Mouse (Mus musculus): ENCODE results near the gene Lrrc8c. TPM values are rescaled to one million over a fixed set of nuclear protein-coding genes. Genes with fewer than 3 reads are reported as not detected.

Lrrc8c gene
- polyA plus RNA-seq, 1 experiment from 2014 or later, result 14.9 TPM

GRCm38 (mm10) chr5:105586655-105587054 lies 67.5 kb downstream of the Lrrc8c start:
- DNase-seq (ENCODE audit: low spot score) (no peak), ATAC-seq (ENCODE audit: insufficient number of reproducible peaks, low FRiP score, low TSS enrichment, low read depth) (no peak)
- no peaks in the 10 kb centered on the region for H3K27me3 ChIP-seq (ENCODE audit: control insufficient read depth, insufficient read depth, low read length)
- WGBS, result 84% methylated on average over 5 of the region's 5 CpGs
- no peaks in the 10 kb centered on the region for H3K9me3 ChIP-seq (ENCODE audit: control insufficient read depth, low read length)
- no peak overlapping the region for H3K4me2 ChIP-seq (ENCODE audit: low read depth, severe bottlenecking)
- no peaks in the 10 kb centered on the region for H3K4me1 ChIP-seq (ENCODE audit: control insufficient read depth, insufficient read depth, low read length)
- H3K9ac ChIP-seq (ENCODE audit: low read length), result no peak overlapping the region
- no peak overlapping the region for H3K4me3 ChIP-seq (ENCODE audit: low read depth, low read length)
- no peak overlapping the region for H3K27ac ChIP-seq (replicated peaks; ENCODE audit: low read depth, low read length)
- no peaks in the 10 kb centered on the region for H3K36me3 ChIP-seq (ENCODE audit: control insufficient read depth, insufficient read depth, low read length)

DNA sequence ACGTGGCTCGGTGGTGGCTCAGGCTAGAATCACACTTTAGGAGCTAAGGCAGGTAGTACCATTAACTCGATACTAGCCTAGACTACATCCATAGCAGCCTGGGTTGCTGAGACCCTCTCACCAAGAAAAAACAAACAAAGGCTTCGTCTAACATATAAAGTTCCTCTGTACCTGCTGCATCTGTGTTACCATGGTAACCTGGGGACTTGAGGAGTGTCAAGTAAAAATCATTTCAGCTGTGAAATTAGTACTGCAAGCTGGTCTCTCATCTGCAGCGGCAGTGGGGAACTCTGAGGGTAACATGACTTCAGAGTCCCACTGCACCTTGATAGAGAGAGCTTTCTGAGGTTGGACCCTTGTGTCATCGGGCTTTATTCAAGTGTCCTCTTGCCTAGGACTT lies 68.3 kb downstream of the Lrrc8c start:
- no peak for DNase-seq (ENCODE audit: low spot score)
- Histone ChIP-seq H3K9ac (ENCODE audit: low read length) (no peak overlapping the region), H3K27me3 (ENCODE audit: control insufficient read depth, insufficient read depth, low read length) (no peaks in the 10 kb centered on the region), H3K4me2 (ENCODE audit: low read depth, severe bottlenecking) (no peak overlapping the region), H3K27ac (replicated peaks; ENCODE audit: low read depth, low read length) (no peak overlapping the region), H3K36me3 (ENCODE audit: control insufficient read depth, insufficient read depth, low read length) (no peaks in the 10 kb centered on the region), H3K9me3 (ENCODE audit: control insufficient read depth, low read length) (no peaks in the 10 kb centered on the region), H3K4me1 (ENCODE audit: control insufficient read depth, insufficient read depth, low read length) (no peaks in the 10 kb centered on the region), H3K4me3 (ENCODE audit: low read depth, low read length) (no peak overlapping the region)
- WGBS, result 76% methylated on average over 6 of the region's 6 CpGs
- ATAC-seq (ENCODE audit: insufficient number of reproducible peaks, low FRiP score, low TSS enrichment, low read depth), result no peak; the same call in 1 of the 2 replicates

DNA sequence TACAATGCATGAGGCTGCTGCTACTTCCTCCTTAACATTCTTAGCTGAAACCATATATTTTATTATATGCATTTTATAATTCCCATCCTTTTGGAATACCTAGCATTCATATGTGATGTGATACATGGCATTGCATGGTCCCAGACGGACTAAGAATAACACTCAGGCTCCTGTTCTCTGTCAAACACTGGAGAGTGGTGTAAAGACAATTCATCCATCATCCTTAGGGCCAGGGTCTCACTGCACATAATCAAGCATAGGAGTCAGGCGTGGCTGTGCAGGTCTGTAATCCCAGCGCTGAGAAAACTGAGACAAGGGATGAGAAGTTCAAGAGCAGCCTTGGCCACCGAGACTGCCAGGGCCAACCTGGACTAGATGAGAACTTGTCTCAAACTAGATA lies 69.5 kb downstream of the Lrrc8c start:
- 80% methylated on average over 4 of the region's 4 CpGs for WGBS
- H3K4me3 ChIP-seq (ENCODE audit: low read depth, low read length), result no peak overlapping the region
- H3K9ac ChIP-seq (ENCODE audit: low read length), result no peak overlapping the region
- H3K9me3 ChIP-seq (ENCODE audit: control insufficient read depth, low read length), result no peaks in the 10 kb centered on the region
- DNase-seq (ENCODE audit: low spot score) (no peak), ATAC-seq (ENCODE audit: insufficient number of reproducible peaks, low FRiP score, low TSS enrichment, low read depth) (no peak)
- H3K27me3 ChIP-seq (ENCODE audit: control insufficient read depth, insufficient read depth, low read length), result no peaks in the 10 kb centered on the region
- H3K4me1 ChIP-seq (ENCODE audit: control insufficient read depth, insufficient read depth, low read length), result no peaks in the 10 kb centered on the region
- no peak overlapping the region for H3K4me2 ChIP-seq (ENCODE audit: low read depth, severe bottlenecking)
- no peaks in the 10 kb centered on the region for H3K36me3 ChIP-seq (ENCODE audit: control insufficient read depth, insufficient read depth, low read length)
- H3K27ac ChIP-seq (replicated peaks; ENCODE audit: low read depth, low read length), result no peak overlapping the region

- H3K9ac ChIP-seq (ENCODE audit: low read length), result no peak overlapping the region
- no peak for DNase-seq (ENCODE audit: low spot score)
- 87% methylated on average over 3 of the region's 3 CpGs for WGBS
- no peaks in the 10 kb centered on the region for H3K27me3 ChIP-seq (ENCODE audit: control insufficient read depth, insufficient read depth, low read length)
- H3K9me3 ChIP-seq (ENCODE audit: control insufficient read depth, low read length), result no peaks in the 10 kb centered on the region
- no peaks in the 10 kb centered on the region for H3K4me1 ChIP-seq (ENCODE audit: control insufficient read depth, insufficient read depth, low read length)
- H3K36me3 ChIP-seq (ENCODE audit: control insufficient read depth, insufficient read depth, low read length), result no peaks in the 10 kb centered on the region
- ATAC-seq (ENCODE audit: insufficient number of reproducible peaks, low FRiP score, low TSS enrichment, low read depth), result no peak
- no peak overlapping the region for H3K4me3 ChIP-seq (ENCODE audit: low read depth, low read length)
- H3K27ac ChIP-seq (replicated peaks; ENCODE audit: low read depth, low read length), result no peak overlapping the region
- no peak overlapping the region for H3K4me2 ChIP-seq (ENCODE audit: low read depth, severe bottlenecking)
Observed at GRCm38 (mm10) chr5:105589119-105589518, 69.9 kb downstream of the Lrrc8c start.

GRCm38 (mm10) chr5:105592396-105592795 lies 73.2 kb downstream of the Lrrc8c start:
- Histone ChIP-seq H3K4me2 (ENCODE audit: low read depth, severe bottlenecking) (no peak overlapping the region), H3K27me3 (ENCODE audit: control insufficient read depth, insufficient read depth, low read length) (no peaks in the 10 kb centered on the region), H3K4me1 (ENCODE audit: control insufficient read depth, insufficient read depth, low read length) (no peaks in the 10 kb centered on the region), H3K9ac (ENCODE audit: low read length) (no peak overlapping the region), H3K4me3 (ENCODE audit: low read depth, low read length) (no peak overlapping the region), H3K9me3 (ENCODE audit: control insufficient read depth, low read length) (no peaks in the 10 kb centered on the region), H3K36me3 (ENCODE audit: control insufficient read depth, insufficient read depth, low read length) (no peaks in the 10 kb centered on the region; the same call in 1 of the 2 replicates), H3K27ac (replicated peaks; ENCODE audit: low read depth, low read length) (no peak overlapping the region)
- ATAC-seq (ENCODE audit: insufficient number of reproducible peaks, low FRiP score, low TSS enrichment, low read depth) (no peak), DNase-seq (ENCODE audit: low spot score) (no peak)
- 93% methylated on average over 4 of the region's 4 CpGs for WGBS

- H3K27me3 ChIP-seq (ENCODE audit: control insufficient read depth, insufficient read depth, low read length), result no peaks in the 10 kb centered on the region
- H3K36me3 ChIP-seq (ENCODE audit: control insufficient read depth, insufficient read depth, low read length), result no peaks in the 10 kb centered on the region; the same call in 1 of the 2 replicates
- H3K4me1 ChIP-seq (ENCODE audit: control insufficient read depth, insufficient read depth, low read length), result no peaks in the 10 kb centered on the region
- no peak overlapping the region for H3K4me3 ChIP-seq (ENCODE audit: low read depth, low read length)
- no peaks in the 10 kb centered on the region for H3K9me3 ChIP-seq (ENCODE audit: control insufficient read depth, low read length)
- WGBS, result 93% methylated on average over 9 of the region's 9 CpGs
- H3K27ac ChIP-seq (replicated peaks; ENCODE audit: low read depth, low read length), result no peak overlapping the region
- no peak overlapping the region for H3K4me2 ChIP-seq (ENCODE audit: low read depth, severe bottlenecking)
- no peak for DNase-seq (ENCODE audit: low spot score)
- ATAC-seq (ENCODE audit: insufficient number of reproducible peaks, low FRiP score, low TSS enrichment, low read depth), result no peak
- H3K9ac ChIP-seq (ENCODE audit: low read length), result no peak overlapping the region
Observed at GRCm38 (mm10) chr5:105593630-105594029, 74.4 kb downstream of the Lrrc8c start.

- DNase-seq (ENCODE audit: low spot score), result no peak
Observed at GRCm38 (mm10) chr5:105598866-105599265, 79.7 kb downstream of the Lrrc8c start.

GRCm38 (mm10) chr5:105599315-105599714 lies 80.1 kb downstream of the Lrrc8c start:
- Histone ChIP-seq H3K36me3 (ENCODE audit: control insufficient read depth, insufficient read depth, low read length) (no peaks in the 10 kb centered on the region; the same call in 1 of the 2 replicates), H3K27me3 (ENCODE audit: control insufficient read depth, insufficient read depth, low read length) (no peaks in the 10 kb centered on the region), H3K9me3 (ENCODE audit: control insufficient read depth, low read length) (no peaks in the 10 kb centered on the region), H3K4me1 (ENCODE audit: control insufficient read depth, insufficient read depth, low read length) (no peaks in the 10 kb centered on the region), H3K27ac (replicated peaks; ENCODE audit: low read depth, low read length) (no peak overlapping the region), H3K4me2 (ENCODE audit: low read depth, severe bottlenecking) (no peak overlapping the region), H3K4me3 (ENCODE audit: low read depth, low read length) (no peak overlapping the region), H3K9ac (ENCODE audit: low read length) (no peak overlapping the region)
- ATAC-seq (ENCODE audit: insufficient number of reproducible peaks, low FRiP score, low TSS enrichment, low read depth) (no peak), DNase-seq (ENCODE audit: low spot score) (no peak)
- WGBS, result 68% methylated on average over 4 of the region's 4 CpGs

More at GRCm38 (mm10) chr5:105598866-105599265, 79.7 kb downstream of the Lrrc8c start:
- Histone ChIP-seq H3K27me3 (ENCODE audit: control insufficient read depth, insufficient read depth, low read length) (no peaks in the 10 kb centered on the region), H3K4me1 (ENCODE audit: control insufficient read depth, insufficient read depth, low read length) (no peaks in the 10 kb centered on the region), H3K36me3 (ENCODE audit: control insufficient read depth, insufficient read depth, low read length) (no peaks in the 10 kb centered on the region; the same call in 1 of the 2 replicates), H3K9ac (ENCODE audit: low read length) (no peak overlapping the region), H3K4me3 (ENCODE audit: low read depth, low read length) (no peak overlapping the region), H3K27ac (replicated peaks; ENCODE audit: low read depth, low read length) (no peak overlapping the region), H3K4me2 (ENCODE audit: low read depth, severe bottlenecking) (no peak overlapping the region), H3K9me3 (ENCODE audit: control insufficient read depth, low read length) (no peaks in the 10 kb centered on the region)
- no peak for ATAC-seq (ENCODE audit: insufficient number of reproducible peaks, low FRiP score, low TSS enrichment, low read depth)
- 84% methylated on average over 9 of the region's 9 CpGs for WGBS

DNA sequence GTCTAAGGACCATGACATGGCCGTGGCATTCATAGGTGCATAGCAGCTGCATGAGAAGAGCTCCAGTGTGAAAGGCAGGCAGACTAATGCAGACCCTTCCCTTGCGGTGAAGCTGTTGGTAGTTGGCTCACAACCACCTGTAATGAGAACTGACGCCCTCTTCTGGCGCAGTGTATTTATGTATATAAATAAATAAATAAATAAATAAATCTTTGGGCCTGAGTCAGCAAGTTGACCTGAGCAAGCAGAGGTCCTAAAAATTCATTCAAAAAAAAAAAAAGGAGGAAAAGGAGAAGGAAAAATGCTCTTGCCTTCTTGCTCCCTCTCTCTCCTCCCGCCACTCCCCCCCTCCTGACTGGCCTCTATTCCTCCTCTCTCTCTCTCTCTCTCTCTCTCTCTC lies 81.8 kb downstream of the Lrrc8c start:
- no peak overlapping the region for H3K9ac ChIP-seq (ENCODE audit: low read length)
- H3K27me3 ChIP-seq (ENCODE audit: control insufficient read depth, insufficient read depth, low read length), result no peaks in the 10 kb centered on the region
- no peaks in the 10 kb centered on the region for H3K9me3 ChIP-seq (ENCODE audit: control insufficient read depth, low read length)
- no peak overlapping the region for H3K4me3 ChIP-seq (ENCODE audit: low read depth, low read length)
- no peak overlapping the region for H3K4me2 ChIP-seq (ENCODE audit: low read depth, severe bottlenecking)
- H3K4me1 ChIP-seq (ENCODE audit: control insufficient read depth, insufficient read depth, low read length), result no peaks in the 10 kb centered on the region
- WGBS, result 73% methylated on average over 4 of the region's 5 CpGs
- no peaks in the 10 kb centered on the region for H3K36me3 ChIP-seq (ENCODE audit: control insufficient read depth, insufficient read depth, low read length)
- ATAC-seq (ENCODE audit: insufficient number of reproducible peaks, low FRiP score, low TSS enrichment, low read depth) (no peak), DNase-seq (ENCODE audit: low spot score) (no peak)
- H3K27ac ChIP-seq (replicated peaks; ENCODE audit: low read depth, low read length), result no peak overlapping the region
